Mouse (Mus musculus) forebrain, embryonic 11.5 days (tissue): ENCODE results near the gene Prdm1. TPM values are rescaled to one million over a fixed set of nuclear protein-coding genes. Genes with fewer than 3 reads are reported as not detected.

ENCODE experiments used
- ATAC-seq: fragments of 200-750 bp; cut with Nextera tagmentation; replicated peaks from 2 replicates; pipeline ENCODE4 v1.8.0; 2017; ENCODE audit warnings: moderate TSS enrichment; ENCODE audit not compliant: low FRiP score
- DNase-seq: peaks from one replicate; pipeline ENCODE4 v3.0.0-alpha.2; 2017; ENCODE audit warnings: low spot score
- H3K27ac ChIP-seq: fragments of 300-500 bp; sonication (generic); 2 replicates; pipeline ENCODE4 v1.5.1; 2014; ENCODE audit warnings: low read depth, low read length
- H3K27me3 ChIP-seq: fragments of 300-500 bp; sonication (generic); 2 replicates; pipeline ENCODE4 v1.6.1; 2014; ENCODE audit warnings: mild to moderate bottlenecking, low read length, mixed read lengths; ENCODE audit not compliant: control insufficient read depth, insufficient read depth
- H3K36me3 ChIP-seq: fragments of 300-500 bp; sonication (generic); 2 replicates; pipeline ENCODE4 v1.6.1; 2014; ENCODE audit warnings: mild to moderate bottlenecking, low read length, moderate library complexity, mixed read lengths; ENCODE audit not compliant: control insufficient read depth, insufficient read depth
- H3K4me1 ChIP-seq: fragments of 300-500 bp; sonication (generic); replicated peaks from 2 replicates; pipeline ENCODE4 v1.6.1; 2014; ENCODE audit warnings: low read length, mixed read lengths; ENCODE audit not compliant: control insufficient read depth, insufficient read depth
- H3K4me2 ChIP-seq: fragments of 300-500 bp; sonication (generic); 2 replicates; pipeline ENCODE4 v1.6.1; 2014; ENCODE audit warnings: low read depth, mild to moderate bottlenecking, low read length, moderate library complexity, mixed read lengths; ENCODE audit not compliant: severe bottlenecking
- H3K4me3 ChIP-seq: fragments of 300-500 bp; sonication (generic); 2 replicates; pipeline ENCODE4 v1.5.1; 2014; ENCODE audit warnings: low read depth, low read length
- H3K9ac ChIP-seq: fragments of 300-500 bp; sonication (generic); 2 replicates; pipeline ENCODE4 v1.6.1; 2014; ENCODE audit warnings: low read length
- H3K9me3 ChIP-seq: fragments of 300-500 bp; sonication (generic); 2 replicates; pipeline ENCODE4 v1.6.1; 2016; ENCODE audit warnings: low read length, mixed read lengths; ENCODE audit not compliant: control insufficient read depth
- WGBS: fragments of 180-500 bp; shearing (Covaris S2); extraction: QIAGEN DNeasy Blood & Tissue Kit; methylation state at CpG from one replicate; pipeline ENCODE4 v1.1.7; 2014; 5-methylcytosine and 5-hydroxymethylcytosine counted together
- polyA plus RNA-seq: library from polyadenylated mRNA; unstranded; fragments of >200 nt; fragmentation: Nextera tagmentation; extraction: Ambion mirVana; gene quantifications from 2 replicates; pipeline ENCODE4 v1.2.1, GENCODE M21; 2014

The Prdm1 gene
- polyA plus RNA-seq, 1 experiment from 2014 or later, result 0.77 TPM

GRCm38 (mm10) chr10:44507984-44508383 lies 20.3 kb downstream of the Prdm1 start:
- no peak overlapping the region for H3K27ac ChIP-seq
- 44% methylated on average over 2 of the region's 2 CpGs for WGBS
- DNase-seq (no peak), ATAC-seq (no peak)
- H3K4me2 ChIP-seq, result no peak overlapping the region
- H3K4me1 ChIP-seq, result no peaks in the 10 kb centered on the region
- H3K4me3 ChIP-seq, result no peak overlapping the region
- no peak overlapping the region for H3K9ac ChIP-seq
- H3K9me3 ChIP-seq, result no peaks in the 10 kb centered on the region
- H3K36me3 ChIP-seq, result no peaks in the 10 kb centered on the region
- H3K27me3 ChIP-seq, result no peaks in the 10 kb centered on the region

- DNase-seq (no peak), ATAC-seq (no peak)
- Histone ChIP-seq H3K9ac (no peak overlapping the region), H3K36me3 (no peaks in the 10 kb centered on the region), H3K4me3 (no peak overlapping the region), H3K27ac (no peak overlapping the region), H3K27me3 (no peaks in the 10 kb centered on the region; the same call in 1 of the 2 replicates), H3K9me3 (no peaks in the 10 kb centered on the region), H3K4me1 (no peaks in the 10 kb centered on the region), H3K4me2 (no peak overlapping the region)
- 70% methylated on average over 13 of the region's 13 CpGs for WGBS
Measured at GRCm38 (mm10) chr10:44502891-44503290, 25.4 kb downstream of the Prdm1 start.

GRCm38 (mm10) chr10:44499897-44500519 lies 28.3 kb downstream of the Prdm1 start:
- ATAC-seq (no peak), DNase-seq (no peak)
- Histone ChIP-seq H3K9me3 (no peaks in the 10 kb centered on the region), H3K36me3 (no peaks in the 10 kb centered on the region), H3K4me3 (no peak overlapping the region), H3K27me3 (no peaks in the 10 kb centered on the region; the same call in 1 of the 2 replicates), H3K27ac (no peak overlapping the region), H3K4me1 (no peaks in the 10 kb centered on the region), H3K9ac (no peak overlapping the region), H3K4me2 (no peak overlapping the region)
- 85% methylated on average over 15 of the region's 15 CpGs for WGBS

GRCm38 (mm10) chr10:44493818-44494492 lies 34.3 kb downstream of the Prdm1 start:
- Histone ChIP-seq H3K9me3 (no peaks in the 10 kb centered on the region), H3K4me1 (no peaks in the 10 kb centered on the region), H3K4me3 (no peak overlapping the region), H3K36me3 (no peaks in the 10 kb centered on the region), H3K27ac (no peak overlapping the region), H3K4me2 (no peak overlapping the region), H3K9ac (no peak overlapping the region), H3K27me3 (no peaks in the 10 kb centered on the region)
- WGBS, result 74% methylated on average over 15 of the region's 15 CpGs
- DNase-seq, result no peak
- ATAC-seq, result no peak

- no peaks in the 10 kb centered on the region for H3K4me1 ChIP-seq
- H3K4me3 ChIP-seq, result no peak overlapping the region
- ATAC-seq (peak; percentile 33; the same call in 1 of the 2 replicates), DNase-seq (no peak)
- no peak overlapping the region for H3K4me2 ChIP-seq
- no peaks in the 10 kb centered on the region for H3K36me3 ChIP-seq
- no peak overlapping the region for H3K9ac ChIP-seq
- H3K27me3 ChIP-seq, result no peaks in the 10 kb centered on the region
- WGBS, result 69% methylated on average over 8 of the region's 8 CpGs
- H3K9me3 ChIP-seq, result no peaks in the 10 kb centered on the region
- no peak overlapping the region for H3K27ac ChIP-seq
Measured at GRCm38 (mm10) chr10:44492815-44493525, 35.3 kb downstream of the Prdm1 start.

- Histone ChIP-seq H3K9ac (no peak overlapping the region), H3K4me1 (no peaks in the 10 kb centered on the region), H3K4me3 (no peak overlapping the region), H3K36me3 (no peaks in the 10 kb centered on the region), H3K9me3 (no peaks in the 10 kb centered on the region), H3K27me3 (no peaks in the 10 kb centered on the region), H3K27ac (no peak overlapping the region), H3K4me2 (no peak overlapping the region)
- 77% methylated on average over 5 of the region's 5 CpGs for WGBS
- ATAC-seq (no peak), DNase-seq (no peak)
Measured at GRCm38 (mm10) chr10:44490899-44491422, 37.3 kb downstream of the Prdm1 start.

- Histone ChIP-seq H3K9ac (no peak overlapping the region), H3K36me3 (no peaks in the 10 kb centered on the region), H3K4me2 (no peak overlapping the region), H3K27me3 (no peaks in the 10 kb centered on the region), H3K4me3 (no peak overlapping the region), H3K9me3 (no peaks in the 10 kb centered on the region), H3K4me1 (no peaks in the 10 kb centered on the region), H3K27ac (no peak overlapping the region)
- no peak for DNase-seq
- ATAC-seq, result no peak
- 95% methylated on average over 10 of the region's 11 CpGs for WGBS
Measured at GRCm38 (mm10) chr10:44487132-44487531, 41.2 kb downstream of the Prdm1 start.

GRCm38 (mm10) chr10:44484077-44484476 lies 44.2 kb downstream of the Prdm1 start:
- H3K9me3 ChIP-seq, result no peaks in the 10 kb centered on the region
- H3K27ac ChIP-seq, result no peak overlapping the region
- WGBS, result 87% methylated on average over 5 of the region's 5 CpGs
- no peak overlapping the region for H3K4me3 ChIP-seq
- H3K4me2 ChIP-seq, result no peak overlapping the region
- DNase-seq (no peak), ATAC-seq (no peak)
- no peaks in the 10 kb centered on the region for H3K36me3 ChIP-seq
- H3K27me3 ChIP-seq, result no peaks in the 10 kb centered on the region
- no peak overlapping the region for H3K9ac ChIP-seq
- H3K4me1 ChIP-seq, result no peaks in the 10 kb centered on the region
